ENCODE assay signal across 8 mouse cellular contexts in the genomic region with DNA sequence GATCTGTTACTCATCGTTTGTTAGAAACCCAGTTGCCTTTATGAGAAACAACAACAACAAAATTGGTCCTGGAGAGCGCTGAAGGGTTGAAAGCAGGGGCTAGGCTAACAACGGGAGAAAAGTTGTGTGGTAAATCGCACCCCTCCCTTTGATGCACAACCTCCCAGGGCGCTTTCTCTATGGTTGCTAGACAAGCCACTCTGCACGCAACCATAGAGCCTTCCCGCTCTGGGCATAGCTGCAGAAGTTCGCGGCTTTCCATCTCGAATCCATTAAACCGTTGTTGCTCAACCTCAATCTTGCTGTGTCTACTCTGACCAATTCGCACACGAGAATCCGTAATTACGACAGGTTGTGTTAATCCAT. TPM values are rescaled to one million over a fixed set of nuclear protein-coding genes. Genes with fewer than 3 reads are reported as not detected.
DNase-seq lines count a peak whose midpoint lies in the region; ATAC-seq lines count a peak whose summit lies in the region.

No protein-coding gene starts in this region.

- under 1% methylated on average over 15 of the region's 15 CpGs for WGBS in midbrain, embryonic 16.5 days

- DNase-seq in cerebellum, adult 8-10 months: no peak
- DNase-seq in spleen, adult 18-20 months: peak; percentile 30 to 46
- no peak for DNase-seq in spleen, adult 12 weeks (ENCODE audit: low spot score)
- DNase-seq in heart, postnatal 14 days: peak; percentile 55 to 68
- peak; percentile 75 for DNase-seq in liver
- DNase-seq in testis, postnatal 10 days (ENCODE audit: low spot score): peak; percentile 70

- H3K4me1 ChIP-seq in midbrain, embryonic 16.5 days (ENCODE audit: control insufficient read depth, insufficient read depth, low read length): peaks cover 20% of the 10 kb centered on the region

- H3K9ac ChIP-seq in midbrain, embryonic 16.5 days (ENCODE audit: low read depth, low read length): peak overlapping the region; percentile 66

- peak overlapping the region; percentile 92 for H3K4me2 ChIP-seq in midbrain, embryonic 16.5 days (ENCODE audit: low read length)

- intact Hi-C loops in heart, postnatal 14 days (cut with DNase I): loop anchor here (2.0 kb wide), 1 partner anchor 67 kb away; no protein-coding TSS in a partner anchor

- H3K27me3 ChIP-seq in midbrain, embryonic 16.5 days (ENCODE audit: control insufficient read depth, insufficient read depth, low read depth, low read length): no peaks in the 10 kb centered on the region

- H3K27ac ChIP-seq in midbrain, embryonic 16.5 days (ENCODE audit: low read length): peak overlapping the region; percentile 97

- H3K9me3 ChIP-seq in midbrain, embryonic 16.5 days (replicated peaks; ENCODE audit: control insufficient read depth, low read length, poor library complexity, severe bottlenecking): no peaks in the 10 kb centered on the region

- peak overlapping the region; percentile 85 for H3K4me3 ChIP-seq in midbrain, embryonic 16.5 days (ENCODE audit: low read depth, low read length)

- peak; percentile 37; the same call in 1 of the 2 replicates for ATAC-seq in cerebellum, adult (ENCODE audit: insufficient number of reproducible peaks, low FRiP score, low TSS enrichment)
- peak; percentile 72 for ATAC-seq in midbrain, embryonic 16.5 days

- H3K36me3 ChIP-seq in midbrain, embryonic 16.5 days (ENCODE audit: control insufficient read depth, insufficient read depth, low read length): 0 out of 2 replicates have a peak, but pooled peaks cover 2% of the 10 kb centered on the region

RNA-seq across cellular contexts. Expression of a gene that starts 0.9 kb away (rescaled TPM):
- 10 to 100 TPM; 88.8 to 89.0 TPM for total RNA-seq in heart, postnatal 14 days (2021)
- 38.3 and 41.1 TPM in 2 replicates for polyA plus RNA-seq in midbrain, embryonic 16.5 days (2015; fragmentation: Nextera tagmentation; extraction: Ambion mirVana)

RNA-seq across cellular contexts. Expression of a gene that starts 33.1 kb away (rescaled TPM):
- 100 to 1,000 TPM in 1 of 2 experiments, 10 to 100 TPM in 1; 94.3 to 122 TPM for total RNA-seq in heart, postnatal 14 days (2021)
- polyA plus RNA-seq in midbrain, embryonic 16.5 days (2015; fragmentation: Nextera tagmentation; extraction: Ambion mirVana): 14.9 and 17.1 TPM in 2 replicates

RNA-seq across cellular contexts. Expression of a gene that starts 36.6 kb away (rescaled TPM):
- 10 to 100 TPM; 47.0 to 50.7 TPM for total RNA-seq in heart, postnatal 14 days (2021)
- 32.1 and 36.8 TPM in 2 replicates for polyA plus RNA-seq in midbrain, embryonic 16.5 days (2015; fragmentation: Nextera tagmentation; extraction: Ambion mirVana)

Comparison
In these comparisons a context has a peak if more than half of its experiments do, and no peak if none do; other contexts are left out.
1. DNase-seq: peak in spleen, adult 18-20 months (2 of 2), heart, postnatal 14 days (2 of 2), liver (single experiment) and testis, postnatal 10 days (single experiment); none in cerebellum, adult 8-10 months (single experiment) and spleen, adult 12 weeks (single experiment).